Mouse (Mus musculus) heart, postnatal 10 days (tissue): Measurements from ENCODE around the gene Slit3. TPM values are rescaled to one million over a fixed set of nuclear protein-coding genes. Genes with fewer than 3 reads are reported as not detected.
A peak's percentile ranks its signal among the peaks of the same experiment; 100 is the strongest.

ENCODE experiments used
- DNase-seq, 2 experiments: peaks; one replicate each; pipeline ENCODE4 v3.0.0; 2021
- intact Hi-C: fragments of 180-260 bp; cut with DNase I; formaldehyde crosslinking; loops from one replicate; pipeline ENCODE4 v1.15.1; 2025
- total RNA-seq, 2 experiments: library from RNA; stranded (reverse); gene quantifications; 2 replicates each; pipeline ENCODE4 v1.2.3; 2021

The Slit3 gene
- total RNA-seq, 2 experiments from 2014 or later, result 16.2 to 20.4 TPM

- DNase-seq, result no peak
- intact Hi-C loops, result no loop called here
Observed at GRCm38 (mm10) chr11:35601652-35602240, 480.7 kb downstream of the Slit3 start.

DNA sequence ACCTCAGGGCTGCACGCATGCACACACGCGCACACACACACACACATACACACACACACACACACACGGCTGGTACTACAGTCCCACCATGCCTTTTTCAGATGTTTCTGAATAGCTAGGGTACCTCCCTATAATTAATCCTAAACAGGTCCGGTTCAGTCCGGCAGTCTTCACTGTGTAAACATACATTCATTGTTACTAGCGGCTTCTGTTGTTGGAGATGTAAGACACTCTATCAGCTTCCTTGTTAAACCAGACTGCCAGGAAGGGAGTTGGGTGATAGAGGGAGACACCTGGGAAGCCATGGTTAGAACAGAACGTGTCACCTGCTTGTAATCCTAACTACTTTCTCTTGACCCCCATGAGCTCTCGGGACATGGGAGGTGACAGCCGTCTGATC, 481.6 kb downstream of the Slit3 start:
- intact Hi-C loops, result no loop called here
- no peak for DNase-seq

DNA sequence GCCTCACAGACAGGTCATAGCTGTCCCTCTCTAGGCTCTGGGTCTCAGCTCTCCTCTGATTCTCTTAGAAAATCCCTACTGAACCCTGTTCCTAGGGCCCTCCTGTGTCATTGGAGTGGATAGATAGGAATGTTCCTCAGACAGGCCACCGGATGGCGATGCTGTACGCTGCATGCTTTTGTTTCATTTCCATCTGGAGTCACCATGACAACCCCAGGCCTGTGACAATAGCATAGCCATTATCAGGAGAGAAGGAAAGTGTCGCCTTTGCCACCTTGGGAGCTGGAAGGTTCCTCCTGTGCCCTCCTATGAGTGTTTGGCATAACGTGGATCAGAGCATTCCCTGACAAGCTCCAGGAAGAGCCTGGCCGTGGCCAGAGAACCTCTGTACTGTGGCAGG, 482.9 kb downstream of the Slit3 start:
- no peak for DNase-seq
- intact Hi-C loops, result no loop called here

DNA sequence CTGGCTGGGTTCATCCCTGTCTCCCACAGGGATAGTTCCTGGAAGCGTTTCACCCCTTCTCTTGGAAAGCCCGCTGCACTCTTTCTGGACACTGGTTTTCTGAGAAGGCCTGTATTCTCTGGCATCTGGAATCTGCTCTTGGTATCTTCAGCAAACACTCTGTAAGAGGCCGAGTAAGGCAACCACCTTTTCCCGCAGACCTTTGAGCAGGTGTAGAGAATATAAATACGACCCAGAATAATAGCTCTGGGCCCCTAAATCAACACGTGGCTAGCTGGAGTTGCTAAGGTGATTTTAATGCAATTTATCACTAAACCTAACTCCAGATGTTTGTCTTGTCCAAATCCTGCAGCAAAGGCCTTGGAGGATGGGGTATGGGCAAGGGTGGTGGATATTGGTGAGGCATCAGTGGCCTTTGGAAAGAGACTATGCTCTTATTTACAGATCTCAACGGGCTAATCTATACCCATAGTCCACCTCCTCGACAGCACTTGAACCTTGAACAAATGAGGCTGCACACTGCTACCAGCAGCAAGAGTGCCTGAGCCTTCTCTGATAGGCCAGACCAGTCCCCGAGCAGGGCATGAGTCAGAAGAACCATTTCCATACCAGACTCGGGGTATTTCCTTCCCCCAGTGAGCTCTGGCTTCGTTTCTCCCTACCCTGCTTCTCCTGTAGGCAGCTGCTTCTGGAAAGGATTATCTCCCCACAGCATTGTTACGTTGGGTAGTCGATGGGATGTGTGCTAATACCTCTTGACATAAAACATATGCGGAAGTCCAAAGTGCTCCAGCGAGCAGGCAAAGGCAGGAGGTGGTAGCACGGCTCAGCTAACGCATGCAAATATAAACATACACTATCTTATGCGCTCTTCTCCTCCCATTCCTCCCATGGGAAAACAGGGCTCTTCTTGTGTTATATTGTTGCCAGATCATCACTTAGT, 484.1 kb downstream of the Slit3 start:
- no peak for DNase-seq
- intact Hi-C loops, result no loop called here

DNA sequence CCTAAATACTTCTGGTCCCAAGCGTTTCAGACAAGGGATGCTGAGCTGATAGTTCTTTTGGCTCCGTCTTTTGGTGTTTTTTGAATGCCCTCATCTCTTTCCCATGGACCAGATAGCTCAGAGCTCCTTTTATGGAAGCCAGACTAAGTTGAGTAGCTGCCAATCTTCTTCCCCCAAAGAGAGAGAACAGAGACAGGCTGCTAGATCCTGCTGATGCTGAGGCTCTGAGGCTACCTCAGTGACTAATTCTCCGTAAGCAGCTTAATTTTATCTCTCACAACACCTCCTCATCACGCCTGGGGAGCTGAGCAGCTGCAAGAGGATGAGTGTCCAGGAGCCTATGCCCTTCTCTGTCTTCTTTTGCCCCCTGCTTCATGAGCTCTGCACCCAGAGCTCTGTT, 486.2 kb downstream of the Slit3 start:
- no peak for DNase-seq
- intact Hi-C loops, result no loop called here

DNA sequence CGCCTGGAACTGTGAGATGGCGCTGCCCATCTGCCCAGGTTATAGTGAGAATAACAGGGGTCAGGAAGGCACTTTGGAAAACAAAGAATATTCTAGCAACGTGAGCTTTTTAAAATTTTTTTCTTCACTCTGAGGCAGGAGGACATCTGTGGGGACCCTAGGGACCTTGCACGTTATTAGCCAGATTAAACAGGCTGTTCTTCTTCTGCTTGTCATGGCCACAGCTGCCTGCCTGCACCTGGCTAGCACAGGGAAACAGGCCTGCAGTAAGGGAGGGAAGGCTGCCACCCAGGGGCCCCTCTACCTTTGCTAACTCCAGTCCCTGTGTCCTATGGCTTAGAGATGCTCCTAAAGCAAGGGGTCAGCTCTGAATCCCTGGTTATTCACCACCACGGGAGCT, 487.8 kb downstream of the Slit3 start:
- no peak for DNase-seq

DNA sequence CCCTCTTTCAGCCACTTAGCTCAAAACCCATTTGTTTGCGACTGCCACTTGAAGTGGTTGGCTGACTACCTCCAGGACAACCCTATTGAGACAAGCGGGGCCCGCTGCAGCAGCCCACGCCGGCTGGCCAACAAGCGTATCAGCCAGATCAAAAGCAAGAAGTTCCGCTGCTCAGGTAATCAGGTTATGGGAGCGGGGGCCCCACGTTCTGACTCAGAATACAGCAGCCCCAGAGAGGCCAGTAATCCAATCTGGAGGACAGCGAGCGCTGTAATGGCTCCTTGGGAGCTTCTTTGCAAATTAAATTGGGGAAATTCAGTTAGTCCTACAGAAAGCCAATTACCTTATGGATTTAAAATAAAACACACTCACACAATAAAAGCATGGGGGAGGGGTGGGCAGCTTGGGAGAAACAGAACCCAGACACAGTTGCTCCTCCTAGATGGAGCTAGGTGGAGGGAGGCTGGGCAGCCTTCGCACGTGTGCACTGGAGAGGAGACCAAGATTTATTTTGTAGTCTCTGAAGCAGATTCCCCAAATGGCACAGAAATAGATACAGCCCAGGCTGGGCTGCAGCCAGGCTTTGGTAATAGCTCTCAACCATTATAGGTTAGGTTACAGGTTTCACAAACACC, 491.4 kb downstream of the Slit3 start:
- intact Hi-C loops, result no loop called here
- no peak for DNase-seq

More for the DNA sequence above, 487.8 kb downstream of the Slit3 start:
- intact Hi-C loops, result no loop called here

GRCm38 (mm10) chr11:35614530-35614929, 493.5 kb downstream of the Slit3 start:
- no peak for DNase-seq
- intact Hi-C loops, result no loop called here

DNA sequence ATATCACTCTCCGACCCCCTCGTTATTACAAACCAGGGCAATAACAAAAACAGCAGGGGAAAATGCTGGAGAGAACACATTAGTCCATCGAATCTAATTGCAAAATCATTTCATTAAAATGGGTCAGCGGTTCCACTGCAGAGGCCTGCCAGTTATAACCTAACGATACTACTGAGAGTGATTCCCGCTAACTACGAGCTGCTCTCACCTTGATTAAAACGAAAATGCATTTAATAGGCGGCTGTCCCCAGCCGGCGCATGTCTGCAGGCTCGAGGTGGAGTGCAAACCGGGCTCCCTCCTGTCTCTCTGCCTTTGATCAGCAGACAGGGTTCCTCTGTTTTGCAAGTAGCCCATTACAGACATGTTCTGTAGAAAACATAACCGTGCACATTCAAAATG, 498.4 kb downstream of the Slit3 start:
- DNase-seq, result no peak
- intact Hi-C loops, result no loop called here

DNA sequence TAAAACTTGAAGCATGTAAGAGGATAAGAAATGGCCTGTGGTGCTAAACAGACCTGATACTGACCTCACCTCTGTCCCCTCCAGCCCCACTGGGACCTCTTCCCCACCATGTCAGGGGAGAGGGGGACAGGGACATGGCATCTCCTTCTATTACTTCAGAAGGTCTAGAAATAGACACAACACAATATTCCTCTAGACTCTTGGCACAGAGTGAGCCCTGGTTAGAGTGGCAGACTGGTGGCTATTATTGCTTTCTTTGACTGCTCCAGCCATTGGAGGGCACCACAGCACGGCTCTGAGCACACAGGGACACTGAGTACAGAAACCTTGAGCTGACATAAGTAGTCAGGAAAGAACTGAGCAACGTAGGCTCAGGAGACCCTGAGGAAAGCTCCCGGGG, 501.7 kb downstream of the Slit3 start:
- intact Hi-C loops, result no loop called here
- peak; percentile 31 to 40 for DNase-seq

DNA sequence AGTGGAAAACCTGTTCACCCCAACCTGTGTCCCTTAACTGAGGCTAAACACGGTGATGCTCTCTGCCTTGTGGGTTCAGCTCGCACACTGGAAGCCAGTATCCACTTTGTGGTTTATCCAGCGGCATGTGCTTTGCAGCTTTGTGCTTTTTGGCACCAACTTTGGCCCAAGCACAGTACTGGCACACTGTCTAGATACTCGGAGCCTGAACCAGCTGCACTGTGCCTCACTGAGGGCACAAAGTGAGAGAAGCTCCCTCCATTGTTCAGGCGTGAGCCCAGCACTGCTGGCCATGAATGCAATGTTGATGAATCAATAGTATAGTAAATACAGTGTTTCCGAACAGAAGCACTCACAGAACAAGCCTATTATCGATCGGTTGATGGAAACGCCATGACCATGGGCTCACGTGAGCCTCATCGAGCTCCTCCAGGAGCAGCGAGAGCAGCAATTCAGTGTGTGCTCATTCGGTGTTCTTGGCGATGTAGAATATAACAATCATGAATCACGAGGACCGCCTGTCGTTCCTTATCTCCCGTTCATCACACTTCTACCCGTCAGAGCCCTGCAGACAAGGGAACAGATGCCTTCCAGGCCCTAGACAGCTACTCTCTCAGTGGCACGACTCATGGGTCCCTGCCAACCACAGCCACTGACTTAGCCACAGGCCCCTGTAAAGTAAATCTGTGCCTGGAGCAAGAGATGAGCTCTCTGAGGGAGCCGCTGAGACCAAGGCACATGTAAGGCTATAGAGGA, 503.7 kb downstream of the Slit3 start:
- no peak for DNase-seq
- intact Hi-C loops, result no loop called here

DNA sequence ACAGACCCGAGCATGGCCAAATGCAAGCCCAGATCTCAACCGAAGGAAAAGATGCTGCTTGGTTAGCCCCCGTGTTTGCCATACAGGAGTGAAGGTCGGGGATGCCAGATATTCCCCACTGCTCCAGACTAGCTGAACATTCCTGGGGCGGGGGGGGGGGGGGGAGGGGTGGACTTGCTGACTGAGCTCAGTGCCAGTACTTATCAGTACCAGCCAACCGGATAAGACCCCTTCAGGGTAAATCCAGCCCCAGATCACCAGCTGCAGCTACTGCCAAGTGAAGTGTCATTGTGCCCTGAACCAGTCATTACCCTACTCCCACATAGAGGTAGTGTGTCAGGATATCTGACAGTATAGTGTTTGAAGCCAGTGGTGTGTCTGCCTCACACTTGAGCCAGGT, 504.6 kb downstream of the Slit3 start:
- intact Hi-C loops, result no loop called here
- no peak for DNase-seq

DNA sequence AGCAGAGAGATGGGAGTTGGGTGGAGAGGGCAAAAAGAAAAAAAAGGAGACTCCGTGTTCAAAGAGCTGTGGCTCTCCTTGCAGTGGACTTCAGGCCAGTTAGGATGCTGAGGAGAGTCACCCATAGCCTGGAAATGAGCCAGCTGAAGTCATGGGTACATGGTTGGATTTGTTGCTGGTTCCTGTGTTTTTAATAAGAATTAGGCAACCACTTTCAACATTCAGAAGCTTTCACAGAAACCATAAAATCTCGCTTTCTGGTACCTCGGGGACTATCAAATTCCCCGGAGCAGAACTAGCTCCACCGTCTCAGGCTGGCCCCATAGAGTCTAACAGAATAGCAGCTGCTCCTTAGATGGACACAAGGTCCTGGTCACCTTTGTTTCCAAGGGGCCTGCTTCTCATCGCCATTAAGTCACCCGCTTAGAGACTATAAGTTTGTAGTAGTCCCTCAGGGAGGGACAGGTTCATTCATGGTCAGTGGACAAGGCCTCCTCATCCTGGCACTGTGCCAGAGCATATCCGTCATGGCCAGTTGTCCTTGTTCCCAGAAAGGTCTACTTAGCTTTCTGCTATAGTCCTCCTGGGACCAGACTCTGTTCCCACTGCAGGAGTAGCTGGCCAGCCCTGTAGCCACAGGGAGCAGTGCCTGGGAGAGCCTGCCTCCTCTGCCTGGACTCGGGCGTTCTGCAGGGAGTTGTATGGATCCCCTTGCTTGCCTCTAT, 505.3 kb downstream of the Slit3 start:
- intact Hi-C loops, result no loop called here
- peak; percentile 46 to 60 for DNase-seq

DNA sequence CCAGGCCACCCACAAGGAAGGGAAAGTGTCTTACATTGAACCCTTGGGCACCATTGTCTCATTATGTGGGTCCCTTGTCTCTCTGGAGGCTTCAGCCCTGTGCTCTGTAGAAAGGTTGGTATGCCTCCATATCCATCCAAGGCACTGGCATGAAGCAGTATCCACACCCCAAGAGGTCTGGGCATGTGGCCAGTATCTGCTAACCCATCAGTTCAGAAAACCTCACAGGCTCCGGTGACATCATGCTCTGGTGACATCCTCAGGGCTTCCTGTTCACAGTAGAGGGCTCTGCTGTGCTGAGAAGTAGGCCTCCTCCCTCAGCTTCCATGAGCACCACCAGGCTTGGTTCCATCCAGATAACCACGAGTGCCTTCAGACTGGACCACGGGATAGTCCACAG, 506.8 kb downstream of the Slit3 start:
- peak; percentile 50 to 57 for DNase-seq
- intact Hi-C loops, result no loop called here

- no peak for DNase-seq
- intact Hi-C loops, result no loop called here
Observed at GRCm38 (mm10) chr11:35632262-35632661, 511.2 kb downstream of the Slit3 start.

- intact Hi-C loops, result no loop called here
- no peak for DNase-seq
Observed at GRCm38 (mm10) chr11:35637102-35637501, 516.1 kb downstream of the Slit3 start.

DNA sequence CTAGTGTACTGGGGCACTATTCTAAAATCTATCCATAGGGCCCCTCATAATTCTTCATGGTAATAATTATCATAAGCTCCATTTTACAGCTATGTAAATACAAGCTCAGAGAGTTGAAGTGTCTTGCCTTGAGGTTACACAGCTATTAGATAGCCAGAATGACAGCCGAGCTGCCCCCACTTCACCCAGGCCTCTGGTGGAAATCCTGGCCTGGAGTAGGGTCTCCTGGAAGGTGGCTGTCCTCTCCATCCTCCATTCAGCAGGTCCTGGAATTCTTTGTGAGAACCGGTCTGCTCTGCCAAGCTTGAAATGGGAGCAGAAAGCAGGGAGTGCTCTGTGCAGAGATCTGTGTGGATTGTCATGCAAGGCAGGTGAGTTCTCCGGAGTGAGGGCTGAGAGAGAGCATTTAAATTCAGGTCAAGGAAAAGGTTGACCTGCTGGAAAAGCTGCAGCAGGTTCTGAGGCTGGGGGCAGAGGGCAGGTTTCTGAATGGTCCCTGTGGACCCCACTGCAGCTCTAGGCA, 517.9 kb downstream of the Slit3 start:
- intact Hi-C loops, result no loop called here
- no peak for DNase-seq

GRCm38 (mm10) chr11:35639428-35639827, 518.4 kb downstream of the Slit3 start:
- intact Hi-C loops, result no loop called here
- DNase-seq, result no peak

- no peak for DNase-seq
- intact Hi-C loops, result no loop called here
Observed at GRCm38 (mm10) chr11:35651286-35651685, 530.3 kb downstream of the Slit3 start.

DNA sequence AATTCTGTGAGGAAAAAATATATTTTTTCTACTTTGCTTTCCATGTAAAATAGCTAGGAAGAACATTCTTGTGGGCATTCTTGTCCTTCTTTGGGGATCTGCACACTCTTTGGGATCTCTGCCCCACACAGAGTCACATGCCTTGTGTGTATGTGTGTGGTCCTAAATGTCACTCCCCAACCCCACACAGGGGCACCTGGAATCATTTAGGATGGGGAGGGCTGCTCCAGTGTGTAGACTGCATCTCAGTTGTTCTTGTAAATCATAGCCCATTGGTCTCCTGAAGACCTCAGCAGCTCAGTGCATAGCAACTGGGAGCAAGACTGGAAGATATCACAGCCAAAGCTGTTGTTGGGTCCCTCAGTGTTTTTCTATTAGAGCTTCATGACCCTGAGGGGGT, 534.8 kb downstream of the Slit3 start:
- intact Hi-C loops, result no loop called here
- DNase-seq, result no peak
